Mouse (Mus musculus) megakaryocyte progenitor cell, adult 5-6 weeks (primary cell): Measurements from ENCODE around the gene 1700001K19Rik. TPM values are rescaled to one million over a fixed set of nuclear protein-coding genes. Genes with fewer than 3 reads are reported as not detected.
"Not testable (repeated sequence)": the region's sequence is repeated elsewhere in the genome, so short reads cannot be mapped to it uniquely, and the experiment has no call there.

Experiments used
- ATAC-seq: replicated peaks from 2 replicates; pipeline ENCODE4 v1.8.0; 2016; ENCODE audit warnings: mild to moderate bottlenecking, moderate TSS enrichment, inconsistent platforms; ENCODE audit not compliant: poor library complexity
- total RNA-seq, 2 experiments: library from RNA; stranded (forward) in 1 of 2; stranded (reverse) in 1 of 2; fragments of 157-497, 149-512 nt in 1 of 2; fragments of 200-1000 nt in 1 of 2; gene quantifications; 2 replicates each; pipeline versions ENCODE4 v1.2.3 to v1.2.4; 2015 to 2017

1700001K19Rik gene
- total RNA-seq (2015) = not detected in 2 replicates
- total RNA-seq (2017) = not detected in 2 replicates

DNA sequence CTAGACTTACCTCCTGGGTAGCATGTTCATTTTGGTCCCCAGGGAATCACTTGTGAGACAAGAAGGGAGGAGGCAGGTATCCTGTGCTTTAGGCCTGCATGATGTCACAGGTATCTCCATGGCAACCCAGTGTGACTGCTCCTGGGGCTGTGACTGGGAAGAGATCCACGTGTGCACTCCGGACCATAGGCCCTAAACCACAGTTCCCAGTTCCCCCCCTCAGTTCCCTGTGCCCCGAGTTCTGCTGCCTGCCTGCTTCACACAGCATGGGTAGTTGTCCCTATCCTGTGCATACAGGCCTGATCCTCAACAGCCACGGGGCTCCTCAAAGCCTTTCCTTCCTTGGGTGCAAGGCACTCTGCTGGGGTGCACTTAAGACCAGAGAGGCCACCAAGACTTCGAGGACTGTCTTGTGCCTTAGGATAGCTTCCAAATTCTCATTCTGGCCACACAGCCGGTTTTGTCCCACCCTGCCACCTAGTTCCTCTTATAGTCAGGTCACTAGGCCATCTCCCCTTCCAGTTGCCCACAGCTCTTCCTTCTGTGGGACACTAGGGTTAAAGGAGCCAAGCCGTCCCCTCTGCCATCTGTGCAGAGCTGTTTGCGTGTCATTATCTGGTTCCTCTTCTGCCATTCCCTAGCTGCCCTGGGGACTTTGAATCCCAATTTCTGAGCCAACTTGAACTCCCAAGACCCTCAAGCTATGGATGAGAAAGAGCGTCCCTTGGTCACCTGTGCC lies at the start of gene 1700001K19Rik:
TSS of gene 1700001K19Rik (minus strand) at position 59 of the 739 bp plus-strand sequence.
- ATAC-seq = peak; percentile 66

DNA sequence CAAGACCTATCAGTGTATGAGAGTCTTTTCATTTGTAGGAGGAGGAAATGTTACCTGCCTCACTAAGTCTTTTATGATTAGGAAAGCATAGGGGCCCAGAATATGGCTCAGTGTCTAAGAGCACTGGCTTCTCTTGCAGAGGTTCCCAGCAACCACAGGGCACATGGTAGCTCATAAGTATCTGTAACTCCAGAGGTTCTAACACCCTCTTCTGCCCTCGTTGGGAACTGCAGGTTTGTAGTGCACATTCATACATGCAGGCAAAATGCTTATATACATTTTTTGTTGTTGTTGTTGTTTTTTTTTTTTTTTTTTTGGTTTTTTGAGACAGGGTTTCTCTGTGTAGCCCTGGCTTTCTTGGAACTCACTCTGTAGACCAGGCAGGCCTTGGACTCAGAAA lies 44.0 kb upstream of the 1700001K19Rik start:
- 0 out of 2 replicates have a peak, but pooled peaks have one; percentile 39 for ATAC-seq

DNA sequence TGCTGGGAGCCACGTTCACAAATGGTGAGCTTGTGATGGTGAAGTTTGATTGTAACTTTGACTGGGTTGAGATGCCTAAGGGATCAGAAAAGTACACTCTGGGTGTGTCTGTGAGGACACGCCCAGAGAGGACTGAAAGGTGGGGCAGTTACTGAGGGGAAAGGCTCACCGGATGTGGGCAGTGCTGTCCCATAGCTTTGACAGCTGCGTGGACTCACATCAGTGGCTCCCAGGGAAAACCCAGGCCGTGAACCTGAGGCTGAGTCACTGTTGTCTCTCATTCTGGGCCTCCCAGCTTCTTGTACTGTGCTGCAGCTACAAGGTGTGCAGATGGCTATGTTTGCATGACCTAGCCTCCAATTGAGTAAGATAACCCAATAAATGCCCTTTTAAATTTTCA lies 43.1 kb upstream of the 1700001K19Rik start:
- no peak for ATAC-seq

DNA sequence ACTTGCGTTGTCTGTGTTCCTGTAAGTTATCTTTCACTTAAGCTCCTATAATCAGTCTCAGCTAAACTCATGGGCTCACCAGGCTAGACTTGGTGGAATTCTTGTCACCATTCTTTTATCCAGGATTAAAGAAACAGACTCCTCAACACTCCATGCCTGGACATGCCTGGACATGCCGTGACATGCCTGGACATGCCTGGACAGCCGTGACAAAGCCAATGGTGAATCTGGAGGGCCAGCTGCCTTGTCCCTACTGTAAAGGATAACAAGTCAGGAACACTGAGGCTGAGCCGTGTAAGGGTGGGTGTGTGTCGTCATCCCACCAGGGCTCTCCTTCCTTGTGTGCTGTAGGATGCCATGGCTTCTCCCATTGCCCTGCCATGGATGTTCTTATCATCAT lies 42.6 kb upstream of the 1700001K19Rik start:
- ATAC-seq = no peak

DNA sequence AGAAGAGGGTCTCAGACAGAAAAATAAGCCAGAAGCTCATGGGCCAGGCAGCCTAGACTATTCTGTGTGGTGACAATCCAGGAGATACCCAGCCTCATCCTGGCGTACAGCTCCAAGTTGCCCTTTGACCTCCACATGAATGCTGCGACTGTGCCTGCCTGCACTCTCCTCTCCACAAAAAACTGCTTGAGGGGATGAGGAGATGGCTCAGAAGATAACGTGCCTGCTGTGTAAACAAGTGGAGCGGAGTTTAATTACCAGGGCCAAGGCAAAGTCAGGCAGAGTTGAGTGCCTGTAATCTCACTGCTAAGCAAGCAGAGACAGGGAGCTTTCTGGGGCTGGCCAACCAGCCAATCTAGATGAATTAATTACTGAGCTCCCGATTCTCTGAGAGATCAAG lies 33.6 kb upstream of the 1700001K19Rik start:
- ATAC-seq = no peak

DNA sequence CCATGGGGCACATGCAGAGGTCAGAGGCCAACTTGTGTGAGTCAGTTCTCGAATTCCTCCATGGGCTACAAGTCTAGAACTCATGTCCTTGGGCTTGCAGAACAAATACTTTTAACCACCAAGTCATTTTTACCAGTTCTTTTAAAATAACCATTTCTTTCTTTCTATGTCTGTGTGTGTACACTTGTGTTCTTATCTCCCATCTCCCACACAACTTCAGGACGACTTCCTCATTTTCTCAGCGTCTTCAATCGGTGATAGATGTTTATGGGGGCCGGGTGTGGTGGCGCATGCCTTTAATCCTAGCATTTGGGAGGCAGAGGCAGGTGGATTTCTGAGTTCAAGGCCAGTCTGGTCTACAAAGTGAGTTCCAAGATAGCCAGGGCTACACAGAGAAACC lies 31.8 kb upstream of the 1700001K19Rik start:
- no peak for ATAC-seq

DNA sequence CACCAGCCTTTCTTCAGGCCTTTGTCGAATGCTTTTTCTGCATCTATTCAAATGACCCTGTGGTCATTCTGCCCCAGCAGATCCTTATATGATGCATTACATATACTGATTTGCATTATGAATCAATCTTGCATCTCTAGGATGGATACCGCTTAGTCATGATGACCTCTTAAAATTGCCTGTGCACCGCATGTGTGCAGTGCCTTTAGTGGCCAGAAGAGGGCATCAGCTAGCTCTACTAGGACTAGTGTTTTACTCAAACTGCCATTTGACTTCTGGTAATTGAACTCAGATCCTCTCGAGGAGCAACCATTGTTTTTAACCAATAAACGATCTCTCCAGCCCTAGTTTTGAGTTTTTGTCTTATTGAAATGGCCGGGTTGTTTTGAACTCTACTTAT lies 31.4 kb upstream of the 1700001K19Rik start:
- peak; percentile 89 for ATAC-seq

DNA sequence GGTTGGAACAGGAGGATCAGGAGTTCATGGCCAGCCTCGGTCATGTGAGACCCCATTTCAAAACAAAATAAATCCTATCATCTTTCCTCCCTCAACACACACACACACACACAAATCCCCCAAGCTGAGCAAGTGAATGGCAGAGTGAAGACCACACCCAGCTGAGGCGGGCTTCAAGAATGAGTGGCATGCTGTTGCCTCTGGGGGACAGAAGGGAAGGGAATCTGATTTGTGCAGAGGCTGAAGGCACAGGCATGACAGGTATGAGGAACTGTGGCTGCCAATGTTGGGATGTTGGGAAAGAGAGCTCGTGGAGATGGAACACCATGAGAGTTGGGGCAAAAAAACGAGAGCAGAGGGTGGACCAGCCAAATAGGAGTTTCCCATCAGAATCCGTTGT lies 28.9 kb upstream of the 1700001K19Rik start:
- no peak for ATAC-seq

DNA sequence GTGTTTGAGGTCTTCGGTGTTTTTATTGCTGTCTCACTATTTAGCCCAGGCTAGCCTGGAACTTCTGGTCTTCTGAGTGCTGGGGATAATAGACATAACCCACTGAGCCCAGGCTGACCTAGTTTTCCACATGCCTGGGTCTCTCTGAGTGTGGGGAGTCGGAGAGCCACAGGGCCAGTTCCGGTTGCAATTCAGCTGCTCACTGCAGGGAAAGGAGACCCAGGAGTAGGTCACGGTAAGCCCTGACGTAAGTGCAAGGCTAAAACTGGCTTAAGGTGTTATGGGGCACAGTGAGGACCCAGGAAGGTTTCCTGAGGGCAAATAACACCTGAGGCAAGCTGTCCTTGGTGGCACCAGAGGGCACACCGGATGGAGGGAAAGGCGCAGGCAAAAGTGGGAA lies 25.0 kb upstream of the 1700001K19Rik start:
- no peak for ATAC-seq

DNA sequence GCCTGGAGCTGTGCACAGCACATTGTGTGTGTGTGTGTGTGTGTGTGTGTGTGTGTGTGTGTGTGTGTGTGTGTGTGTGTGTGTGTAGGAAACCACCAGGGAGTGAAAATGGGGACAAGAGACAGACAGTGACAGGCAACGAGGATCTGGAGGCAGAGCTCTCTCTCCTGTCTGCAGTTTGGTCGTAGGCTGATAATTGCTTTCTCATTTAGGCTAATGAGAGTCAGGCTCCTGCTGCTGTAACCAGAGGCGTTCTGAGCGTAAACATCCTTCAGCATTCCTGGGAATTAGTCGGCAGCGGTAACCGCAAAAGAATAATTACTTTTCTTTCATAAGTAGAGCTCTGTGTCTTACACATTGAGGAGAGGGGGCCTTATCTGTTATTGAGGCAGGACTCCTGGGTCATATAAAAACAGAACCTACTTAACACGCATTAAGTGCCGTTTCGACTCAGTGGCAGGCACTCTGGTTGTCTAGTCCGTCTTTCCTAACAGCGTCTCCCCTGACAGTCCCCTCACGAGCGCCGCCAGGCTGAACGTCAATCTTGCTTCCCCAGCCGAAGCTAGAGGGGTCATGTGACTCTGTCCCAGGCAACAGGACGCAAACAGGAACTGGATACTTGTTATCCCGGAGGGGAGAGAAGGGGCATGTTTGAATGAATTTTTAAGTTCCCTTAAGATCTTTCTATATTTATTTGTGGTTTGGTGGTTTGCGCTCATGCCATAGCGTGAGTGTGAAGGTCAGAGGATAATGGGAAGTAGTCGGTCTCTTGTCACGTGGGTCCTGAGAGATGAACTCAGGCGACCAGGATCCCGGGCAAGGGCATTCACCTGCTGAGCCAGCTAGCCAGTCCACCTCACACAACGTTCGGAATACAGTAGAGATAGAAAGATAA lies 24.2 kb upstream of the 1700001K19Rik start:
- peak; percentile 84 for ATAC-seq

DNA sequence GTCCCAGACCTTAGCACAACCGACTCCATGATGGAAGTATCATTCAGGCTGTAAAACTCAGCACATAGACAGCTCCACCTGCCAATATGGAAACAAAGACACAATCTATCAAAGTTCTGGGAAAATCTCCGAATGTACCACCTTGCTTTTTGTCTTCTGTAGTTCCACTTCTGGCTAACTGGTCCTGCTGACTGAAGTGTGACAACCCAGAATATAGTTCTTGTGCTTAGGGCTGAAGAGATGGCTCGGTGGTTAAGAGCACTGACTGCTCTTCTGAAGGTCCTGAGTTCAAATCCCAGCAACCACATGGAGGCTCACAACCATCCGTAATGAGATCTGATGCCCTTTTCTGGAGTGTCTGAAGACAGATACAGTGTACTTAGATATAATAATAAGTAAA lies 23.0 kb upstream of the 1700001K19Rik start:
- not testable (repeated sequence) for ATAC-seq

DNA sequence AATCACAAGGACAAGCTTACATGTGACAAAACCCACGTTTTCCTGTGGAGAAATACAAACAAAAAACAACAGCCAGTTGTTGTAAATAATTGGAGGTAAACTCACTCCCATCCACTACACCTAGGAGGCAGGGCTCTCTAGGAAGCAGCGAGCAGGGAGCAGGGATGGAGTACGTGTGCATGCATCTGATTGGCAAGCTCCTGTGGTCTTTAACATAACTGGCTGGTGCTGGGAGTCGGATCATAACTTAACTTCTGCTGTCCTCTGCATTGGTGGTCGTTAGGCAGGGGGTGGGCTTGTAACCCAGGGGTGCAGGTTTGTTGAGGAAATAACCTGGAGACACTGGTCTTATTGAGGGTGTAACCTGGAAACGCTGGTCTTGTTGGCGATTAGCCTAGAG lies 21.3 kb upstream of the 1700001K19Rik start:
- no peak for ATAC-seq

DNA sequence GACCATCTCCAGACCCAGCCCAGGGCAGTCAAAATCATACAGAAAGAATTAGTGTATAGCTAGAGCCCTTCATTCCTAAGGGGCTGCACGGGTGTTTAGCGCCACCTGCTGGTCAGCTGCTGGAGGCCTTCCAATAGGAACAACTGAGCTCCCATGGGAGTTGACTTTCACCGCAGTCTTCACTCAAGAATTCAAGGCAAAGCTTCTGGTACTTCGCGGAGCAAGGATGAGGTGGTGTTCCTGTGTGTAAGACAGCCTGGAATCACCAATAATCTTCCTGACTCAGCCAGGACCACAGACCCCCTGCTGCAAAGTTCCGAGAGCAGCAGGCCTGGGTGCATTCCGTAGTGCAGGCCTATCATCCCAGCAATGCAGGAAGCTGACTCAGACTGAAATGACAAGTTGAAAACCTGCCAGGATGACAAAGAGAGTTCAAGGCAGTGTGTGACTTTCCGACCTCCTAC lies 20.6 kb upstream of the 1700001K19Rik start:
- ATAC-seq = peak; percentile 37

DNA sequence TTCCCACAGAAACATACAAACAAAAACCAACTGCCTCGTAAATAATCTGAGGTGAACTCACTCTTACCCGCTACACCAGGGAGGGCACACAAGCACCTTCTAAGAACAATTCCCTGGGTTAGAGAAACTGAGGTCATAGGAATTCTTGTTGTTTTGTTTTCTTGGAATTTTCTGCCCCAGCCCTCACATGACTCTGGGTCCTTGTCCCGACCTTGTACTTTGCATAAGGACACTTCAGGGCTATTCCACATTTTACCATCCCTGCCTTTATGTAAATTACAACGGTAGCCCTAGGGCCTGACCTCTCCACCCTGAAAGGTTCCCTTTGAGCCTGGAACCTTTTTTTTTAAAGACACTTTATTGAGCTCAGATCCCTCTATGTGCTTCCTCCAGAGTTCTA lies 20.1 kb upstream of the 1700001K19Rik start, which contains the start of gene Hsp90aa1:
TSS of gene Hsp90aa1 (minus strand) at position 173 of the 400 bp plus-strand sequence.
- no peak for ATAC-seq

DNA sequence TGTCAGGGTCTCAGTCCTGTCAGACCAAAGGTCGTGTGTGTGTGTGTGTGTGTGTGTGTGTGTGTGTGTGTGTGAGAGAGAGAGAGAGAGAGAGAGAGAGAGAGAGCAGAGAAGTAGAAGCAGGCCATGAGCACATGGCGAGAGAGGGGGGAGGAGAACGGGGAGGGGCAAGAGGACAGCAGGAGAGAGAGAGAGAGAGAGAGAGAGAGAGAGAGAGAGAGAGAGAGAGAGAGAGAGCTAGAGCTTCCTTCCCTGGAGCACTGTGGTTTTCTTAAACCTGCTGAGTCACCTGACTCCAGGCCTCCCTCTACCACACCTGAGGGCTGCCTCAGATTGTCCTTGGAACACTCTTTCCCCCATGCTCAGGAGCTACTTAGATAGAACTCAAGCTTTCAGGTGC lies 18.9 kb upstream of the 1700001K19Rik start:
- ATAC-seq = peak; percentile 31

DNA sequence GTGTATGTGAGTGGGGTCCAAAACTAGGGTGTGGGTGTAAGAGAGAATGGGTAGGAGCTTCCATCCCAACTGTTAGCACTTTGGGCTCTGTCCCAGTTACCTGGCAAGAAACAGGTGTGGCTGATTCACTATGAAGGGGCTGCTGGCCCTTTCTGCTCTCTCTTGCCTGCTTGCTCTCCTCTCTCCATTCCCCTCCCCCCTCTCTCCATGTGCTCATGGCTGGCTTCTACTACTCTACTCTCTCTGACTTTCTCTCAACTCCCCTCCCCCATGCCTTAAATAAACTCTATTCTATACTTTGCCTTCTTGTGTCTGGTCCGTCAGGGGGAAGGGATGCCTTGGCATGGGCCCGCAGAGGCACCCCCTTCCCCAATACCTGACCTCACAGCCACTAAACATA lies 18.3 kb upstream of the 1700001K19Rik start:
- no peak for ATAC-seq

DNA sequence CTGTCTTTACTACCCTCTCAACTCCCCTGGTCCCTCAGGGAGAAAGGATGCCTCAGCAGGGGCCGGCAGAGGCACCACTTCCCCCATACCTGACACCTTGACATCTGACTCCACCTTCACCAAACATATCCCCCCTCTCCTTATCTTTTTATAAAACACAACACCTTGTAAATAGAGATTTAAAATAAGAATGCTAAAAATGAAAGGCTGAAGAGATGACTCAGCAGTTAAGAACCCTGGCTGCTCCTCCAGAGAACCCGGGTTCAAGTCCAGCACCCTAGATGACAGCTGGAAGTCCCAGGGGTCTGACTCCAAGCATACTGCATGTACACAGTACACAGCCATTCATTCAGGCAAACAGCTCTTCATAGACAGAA lies 16.7 kb upstream of the 1700001K19Rik start:
- ATAC-seq = no peak

DNA sequence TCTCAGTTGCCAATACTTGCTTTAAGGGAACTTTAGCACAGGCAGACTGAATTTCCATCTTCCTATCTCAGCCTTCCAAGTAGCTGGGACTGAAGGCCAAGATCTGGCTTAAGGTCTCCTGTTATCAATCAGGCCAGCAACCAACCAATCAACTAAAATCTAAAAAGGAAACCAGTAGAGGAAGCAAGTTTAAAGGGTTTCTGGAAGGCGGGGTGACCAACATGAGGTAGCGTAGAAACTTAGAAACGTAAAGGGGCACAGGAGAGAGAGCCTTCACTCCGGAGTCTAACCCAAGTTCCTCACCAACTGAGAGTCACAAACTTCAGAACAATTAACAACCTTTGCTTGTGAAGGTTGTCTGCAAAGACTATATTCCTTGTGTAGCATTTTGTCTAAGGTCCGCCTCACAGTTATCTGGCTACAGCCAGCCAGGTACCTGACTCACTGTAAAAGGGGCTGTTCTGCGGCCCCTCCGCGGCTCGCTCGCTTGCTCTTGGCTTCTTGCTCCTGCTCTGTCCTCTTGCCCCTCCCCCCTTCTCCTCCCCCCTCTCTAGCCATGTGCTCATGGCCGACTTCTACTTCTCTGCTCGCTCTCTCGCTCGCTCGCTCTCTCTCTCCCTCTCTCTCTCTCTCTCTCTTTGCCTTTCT lies 16.2 kb upstream of the 1700001K19Rik start:
- ATAC-seq = peak; percentile 10

DNA sequence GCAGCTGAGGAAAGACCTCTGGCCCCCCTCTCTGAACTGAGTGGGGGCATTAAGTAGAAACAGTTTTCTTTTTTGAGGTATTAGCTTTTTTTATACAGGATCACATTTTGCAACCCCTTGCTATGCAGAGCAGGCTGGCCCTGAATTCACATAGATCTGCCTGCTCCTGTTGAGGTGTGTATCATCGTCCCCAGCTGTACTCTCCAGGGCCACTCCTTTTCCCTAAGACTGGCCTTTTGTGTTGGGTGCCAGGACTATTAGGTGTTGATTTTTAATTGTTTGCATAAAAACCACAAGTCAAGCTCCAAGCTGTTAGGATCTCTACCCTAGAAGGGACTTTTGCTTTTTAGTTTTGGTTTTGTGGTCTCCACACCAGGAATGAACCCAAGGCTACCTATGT lies 15.7 kb upstream of the 1700001K19Rik start:
- ATAC-seq = no peak

DNA sequence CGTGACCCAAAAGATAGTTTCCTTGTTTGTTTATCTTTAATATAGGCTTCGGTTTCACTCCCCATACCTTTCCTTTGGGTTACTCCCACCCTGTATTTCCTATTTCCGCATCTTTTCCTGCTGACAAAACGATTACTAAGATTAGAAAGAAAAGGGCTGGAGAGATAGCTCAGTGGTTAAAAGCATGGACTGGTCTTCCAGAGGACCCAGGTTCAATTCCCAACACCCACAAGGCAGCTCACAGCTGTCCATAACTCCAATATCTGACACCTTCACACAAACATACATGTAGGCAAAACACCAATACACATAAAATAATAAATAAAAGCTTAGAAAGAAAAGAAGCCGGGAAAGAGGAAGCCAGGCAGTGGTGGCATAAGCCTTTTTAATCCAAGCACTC lies 15.0 kb upstream of the 1700001K19Rik start:
- no peak for ATAC-seq

DNA sequence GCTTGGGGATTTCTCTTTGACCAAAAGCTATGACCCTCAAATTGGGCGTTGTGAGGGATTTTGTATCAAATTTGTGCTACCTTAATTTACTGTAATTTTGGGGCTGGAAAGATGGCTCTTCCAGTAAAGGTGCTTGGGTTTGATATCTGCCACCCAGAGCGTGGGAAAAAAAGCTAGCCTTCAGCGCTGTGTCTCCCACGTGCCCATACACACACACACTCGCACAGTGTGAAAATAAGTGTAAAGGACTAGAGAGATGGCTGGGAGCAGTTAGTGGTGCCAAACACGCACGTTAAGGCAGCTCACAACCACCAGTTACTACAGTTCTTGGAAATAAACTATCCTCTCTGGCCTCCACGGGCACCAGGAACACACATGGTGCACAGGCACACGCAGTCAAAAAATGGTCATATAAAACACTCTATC lies 14.6 kb upstream of the 1700001K19Rik start:
- no peak for ATAC-seq
